Mouse (Mus musculus) gonadal fat pad, adult 2 months (tissue): ENCODE data around the gene Lpp. TPM values are rescaled to one million over a fixed set of nuclear protein-coding genes. Genes with fewer than 3 reads are reported as not detected.

Experiments used
- DNase-seq: peaks from one replicate; pipeline ENCODE4 v3.0.0-alpha.2; 2012; ENCODE audit warnings: low read depth
- polyA plus RNA-seq: library from polyadenylated mRNA; depleted of rRNA; stranded (reverse); fragments of >200 nt; gene quantifications from 2 replicates; pipeline ENCODE4 v1.2.3, GENCODE M21; 2012

The Lpp gene
- polyA plus RNA-seq, 1 experiment: 16.0 TPM

DNA sequence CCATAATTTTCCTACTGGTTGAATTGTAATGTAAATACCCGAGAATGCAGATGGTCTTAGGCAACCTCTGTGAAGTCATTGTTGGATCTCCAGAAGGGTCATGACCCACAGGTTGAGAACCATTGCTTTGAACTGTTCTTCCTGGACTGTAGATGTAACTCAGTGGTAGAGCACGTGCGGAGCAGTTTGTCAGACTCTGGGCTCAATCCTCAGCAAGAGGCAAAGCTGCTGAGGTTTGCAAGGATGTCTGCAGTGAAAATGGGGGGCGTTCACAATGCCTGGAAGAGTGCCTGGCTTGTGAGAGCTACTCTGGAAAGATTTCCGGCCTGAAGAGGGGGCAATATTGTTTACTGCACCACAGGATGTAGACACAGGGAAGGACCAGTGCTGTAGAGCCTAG lies 6.2 kb downstream of the Lpp start:
- no peak for DNase-seq

DNA sequence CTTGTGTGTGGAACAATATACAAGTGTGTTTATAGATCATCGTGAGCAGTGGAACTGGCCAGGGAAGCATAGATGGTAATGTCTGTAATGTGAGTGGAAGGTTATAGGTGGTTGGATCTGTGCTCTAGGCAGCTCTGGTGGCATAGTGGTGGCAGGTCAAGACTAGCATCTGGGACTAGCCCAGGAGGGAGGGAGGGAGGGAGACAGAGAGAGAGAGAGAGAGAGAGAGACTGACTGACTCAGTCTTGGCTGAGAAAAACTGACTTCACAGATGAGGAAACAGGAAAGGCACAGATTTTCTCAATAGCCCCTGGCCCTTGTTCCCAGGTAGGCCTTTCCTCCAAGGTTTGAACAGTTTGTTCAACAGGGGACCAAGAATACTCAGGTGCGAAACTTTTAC lies 7.5 kb downstream of the Lpp start:
- DNase-seq: no peak

DNA sequence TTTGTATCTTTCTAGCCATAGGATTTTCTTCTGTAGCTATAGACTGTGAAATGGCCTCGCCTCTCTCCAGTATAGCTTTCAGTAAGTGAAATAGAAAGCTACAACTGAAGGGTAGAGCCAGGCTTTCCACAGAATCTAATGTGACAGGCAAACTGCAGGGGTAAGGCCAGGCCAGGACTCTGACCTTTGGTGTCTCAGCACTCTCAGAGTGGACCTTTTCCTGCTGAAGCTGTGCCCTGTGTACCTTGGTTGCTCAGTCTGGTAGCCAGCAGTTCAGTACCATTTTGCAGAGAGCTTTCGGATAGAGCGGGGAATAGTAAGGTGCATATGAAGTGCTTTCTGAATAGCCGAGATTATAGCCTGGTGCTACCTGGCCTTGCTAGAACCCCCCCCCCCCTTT lies 9.5 kb downstream of the Lpp start:
- DNase-seq: no peak

DNA sequence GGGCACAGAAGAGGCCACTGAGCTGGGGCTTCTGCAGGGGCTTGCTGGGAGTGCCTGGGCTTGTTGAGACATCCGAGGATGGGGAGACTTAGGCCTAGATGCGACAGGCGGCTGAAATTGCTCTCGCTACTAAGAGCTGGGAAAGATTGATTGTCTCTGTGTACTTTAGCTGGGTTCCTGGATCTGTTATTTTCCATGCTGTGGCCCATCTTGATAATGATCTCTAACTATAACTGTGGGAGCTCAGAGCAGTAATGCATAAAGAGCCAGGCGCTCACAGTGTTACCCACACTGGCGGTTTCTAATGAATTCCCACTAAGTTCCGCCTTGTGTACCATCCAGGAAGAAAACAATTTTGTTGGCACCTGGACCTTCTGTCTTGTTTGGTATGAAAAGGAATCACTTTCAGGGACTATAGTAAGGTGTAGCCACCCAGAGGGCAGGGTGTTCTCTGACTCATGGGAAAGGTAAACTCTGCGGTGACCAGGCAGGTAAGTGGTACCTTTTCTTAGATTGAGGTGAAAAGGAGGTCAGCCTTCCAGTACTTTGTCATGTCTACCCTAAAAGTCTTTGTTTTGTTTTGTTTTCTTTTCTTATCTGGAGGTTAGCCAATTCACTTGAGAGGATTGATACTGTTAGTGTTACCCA lies 10.6 kb downstream of the Lpp start:
- no peak for DNase-seq

DNA sequence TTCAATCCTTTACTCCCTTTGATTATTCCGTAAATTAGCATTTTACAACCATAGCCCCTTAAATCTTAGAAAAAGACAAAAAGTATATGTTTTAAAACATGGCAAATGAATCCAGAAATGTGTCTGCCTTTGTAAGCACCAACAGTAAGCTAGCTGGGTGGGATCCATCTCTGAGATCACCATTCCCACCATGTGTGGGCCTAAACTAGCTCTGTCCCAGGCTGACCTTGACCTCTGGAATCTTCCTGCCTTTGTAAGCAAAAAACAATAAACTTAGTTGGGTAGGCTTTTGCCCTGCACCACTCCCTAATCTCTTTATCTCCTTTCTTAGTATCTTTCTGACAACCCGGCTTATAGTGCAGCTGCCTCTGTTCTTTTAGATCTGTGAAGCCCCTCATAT lies 13.2 kb downstream of the Lpp start:
- no peak for DNase-seq

DNA sequence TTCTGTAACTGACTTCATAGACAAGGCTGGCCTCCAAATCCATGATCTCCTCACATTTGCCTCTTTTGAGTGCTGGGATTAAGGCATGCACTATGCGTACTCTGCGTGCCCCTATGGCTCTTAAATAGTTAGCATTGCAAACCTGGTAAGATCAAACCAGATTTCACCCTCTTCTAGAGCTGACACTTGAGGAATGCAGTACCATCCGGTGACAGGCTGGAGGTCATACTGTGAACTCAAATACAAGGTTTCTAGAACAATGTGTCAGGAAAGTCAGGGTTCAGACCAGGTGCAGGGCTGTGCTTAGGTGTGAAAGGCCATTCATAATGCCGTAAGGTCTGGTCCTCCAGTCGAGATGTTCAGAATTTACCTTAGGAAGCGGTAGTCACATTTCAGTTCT lies 18.0 kb downstream of the Lpp start:
- DNase-seq: no peak

DNA sequence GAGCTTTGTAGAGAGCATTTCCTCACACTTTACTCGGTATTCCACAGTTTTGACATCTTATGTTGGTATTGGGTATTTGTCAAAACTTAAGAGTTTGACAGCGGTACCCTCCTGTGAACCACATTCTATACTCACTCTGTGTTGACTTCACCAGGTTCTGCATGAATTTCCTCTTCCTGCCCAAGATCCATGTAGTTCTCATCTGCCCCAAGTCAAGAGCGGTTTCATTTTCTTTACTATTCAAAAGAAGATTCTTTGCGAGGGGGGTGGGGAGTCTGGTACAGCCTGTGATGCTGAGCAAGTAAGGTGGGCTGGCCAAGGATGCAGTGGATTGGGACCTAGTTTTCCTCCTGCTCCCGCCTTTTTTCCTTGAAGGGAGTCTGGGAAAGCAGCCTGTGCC lies 18.9 kb downstream of the Lpp start:
- no peak for DNase-seq

DNA sequence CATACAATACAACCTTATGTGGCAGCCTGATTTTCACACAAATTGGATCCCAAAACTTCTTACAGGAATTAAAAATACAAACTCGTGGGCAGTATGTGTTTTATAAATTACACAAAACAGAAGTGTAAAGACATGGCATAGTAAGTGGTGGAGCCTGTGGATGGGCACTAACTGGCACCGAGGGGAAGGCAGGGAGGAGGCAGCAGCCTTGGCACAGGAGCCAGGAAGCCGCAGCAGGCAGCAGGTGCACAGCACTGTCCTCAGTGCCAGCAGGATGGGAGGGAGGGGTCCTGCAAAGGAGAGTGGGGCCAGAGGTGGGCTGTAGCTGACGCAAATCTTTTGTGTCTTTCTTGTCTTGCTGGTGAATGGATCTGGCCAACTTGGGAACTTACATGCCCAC lies 19.8 kb downstream of the Lpp start:
- DNase-seq: no peak

DNA sequence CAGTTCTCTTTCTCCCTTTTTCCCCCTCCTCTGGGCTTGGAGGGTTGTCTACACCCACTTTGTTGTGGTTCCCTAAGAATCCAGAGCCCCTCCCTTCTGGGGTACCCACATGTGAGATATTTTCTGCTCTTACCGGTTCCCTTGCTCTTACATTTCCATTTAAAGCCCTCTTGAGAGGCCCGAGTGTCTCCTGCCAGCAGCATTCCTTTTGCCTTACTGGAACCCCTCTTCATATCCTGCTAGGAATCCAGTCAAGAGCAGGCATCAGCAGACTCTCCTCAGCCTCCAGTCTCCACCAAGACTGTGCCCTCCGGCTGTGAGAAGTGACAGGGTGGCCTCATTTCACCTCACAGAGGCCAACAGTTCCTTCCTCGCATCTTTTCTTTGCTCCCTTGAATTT lies 24.7 kb downstream of the Lpp start:
- DNase-seq: no peak

DNA sequence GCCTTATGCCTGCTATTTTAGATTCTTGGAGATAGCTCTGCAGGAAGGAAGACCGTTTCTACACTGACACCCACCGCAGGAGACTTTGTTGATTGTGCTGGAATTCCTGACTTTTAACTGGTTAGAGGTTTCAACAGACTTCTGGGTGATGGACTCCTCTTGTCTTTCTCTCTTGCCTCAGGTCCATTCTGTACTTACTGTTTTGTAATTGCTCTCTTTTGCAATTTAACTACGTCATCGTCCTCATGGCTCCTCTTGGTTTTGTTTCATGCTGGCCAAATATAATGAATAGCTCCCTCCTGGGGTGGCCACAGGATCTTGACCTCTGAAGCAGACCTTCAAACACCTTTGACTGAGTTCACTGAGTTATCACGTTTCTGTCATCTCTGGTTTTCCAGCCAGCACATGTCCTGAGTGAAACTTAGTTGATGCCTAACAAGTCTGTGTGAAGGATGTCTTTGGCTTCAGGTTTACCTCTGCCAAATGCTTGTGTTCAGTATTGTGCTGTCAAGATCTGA lies 27.4 kb downstream of the Lpp start:
- peak; percentile 98 for DNase-seq

DNA sequence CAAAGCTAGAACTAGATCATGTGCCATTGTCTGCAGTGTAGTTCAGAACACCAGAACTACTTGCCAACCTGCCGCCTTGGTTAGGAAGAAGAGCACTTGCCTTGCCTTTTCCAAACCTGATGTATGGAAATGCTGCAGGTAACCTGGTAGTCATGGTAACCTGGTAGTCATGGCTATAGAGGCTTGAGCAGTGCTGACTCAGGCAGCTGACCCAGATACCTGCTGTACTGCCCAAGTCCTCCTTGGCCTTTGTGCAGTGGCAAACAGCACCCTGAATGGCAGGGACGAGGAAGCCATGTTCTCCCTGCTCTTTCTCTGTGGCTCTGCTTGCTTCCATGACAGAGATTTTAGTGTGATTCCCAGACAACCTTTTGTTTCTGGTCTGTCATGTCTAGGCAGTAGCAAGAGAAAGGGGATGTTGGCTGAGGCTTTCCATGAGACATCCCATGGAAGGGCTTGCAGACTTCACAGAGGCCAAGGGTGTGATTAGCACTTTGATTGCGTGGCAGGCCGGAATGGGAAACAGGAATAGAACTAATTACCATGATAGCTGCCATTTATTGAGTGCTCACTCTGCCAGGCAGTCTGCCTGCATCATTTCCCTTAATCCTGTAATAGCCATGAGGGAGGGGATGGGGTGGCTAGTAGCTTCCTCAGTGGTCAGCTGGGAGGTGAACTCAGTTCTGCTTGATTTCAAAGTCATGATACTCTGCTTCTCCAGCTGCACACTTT lies 28.5 kb downstream of the Lpp start:
- no peak for DNase-seq

DNA sequence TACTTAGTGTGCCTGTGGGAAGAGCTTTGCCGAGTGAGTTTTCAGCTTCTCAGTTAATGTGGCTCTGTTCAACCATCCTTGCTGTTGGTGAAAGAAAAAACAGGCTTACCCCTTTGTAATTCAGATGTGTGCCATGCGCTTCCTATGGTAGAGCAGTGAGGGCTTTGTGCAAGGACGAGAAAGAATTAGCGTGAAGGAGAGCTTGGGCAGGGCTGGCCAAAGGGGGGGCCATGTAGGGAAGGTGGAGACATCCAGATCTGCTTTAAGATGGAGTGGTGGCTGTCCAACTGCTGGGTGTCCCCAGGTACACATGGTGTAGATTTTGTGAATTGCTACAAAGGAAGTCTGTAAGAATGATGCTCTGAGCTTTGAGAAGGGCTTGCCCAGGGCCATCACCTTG lies 29.9 kb downstream of the Lpp start:
- no peak for DNase-seq

DNA sequence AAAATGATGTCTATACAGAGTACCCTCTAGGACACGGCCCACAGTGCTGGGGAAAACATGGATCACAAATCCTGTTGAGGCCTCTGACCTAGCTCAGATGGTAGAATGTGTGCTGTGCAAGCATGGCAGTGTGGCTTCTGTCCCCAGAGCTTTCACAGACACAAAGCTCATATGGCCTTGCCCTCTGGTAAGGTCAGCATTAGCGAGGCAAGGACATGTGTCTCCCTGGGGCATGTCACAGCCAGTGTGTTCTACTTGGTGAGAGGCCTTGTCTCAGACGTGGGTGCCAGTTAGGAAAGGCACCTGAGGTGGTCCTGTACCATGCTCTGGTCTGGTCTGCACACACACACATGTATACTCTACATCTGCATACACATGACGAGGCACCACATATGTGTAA lies 30.4 kb downstream of the Lpp start:
- no peak for DNase-seq

DNA sequence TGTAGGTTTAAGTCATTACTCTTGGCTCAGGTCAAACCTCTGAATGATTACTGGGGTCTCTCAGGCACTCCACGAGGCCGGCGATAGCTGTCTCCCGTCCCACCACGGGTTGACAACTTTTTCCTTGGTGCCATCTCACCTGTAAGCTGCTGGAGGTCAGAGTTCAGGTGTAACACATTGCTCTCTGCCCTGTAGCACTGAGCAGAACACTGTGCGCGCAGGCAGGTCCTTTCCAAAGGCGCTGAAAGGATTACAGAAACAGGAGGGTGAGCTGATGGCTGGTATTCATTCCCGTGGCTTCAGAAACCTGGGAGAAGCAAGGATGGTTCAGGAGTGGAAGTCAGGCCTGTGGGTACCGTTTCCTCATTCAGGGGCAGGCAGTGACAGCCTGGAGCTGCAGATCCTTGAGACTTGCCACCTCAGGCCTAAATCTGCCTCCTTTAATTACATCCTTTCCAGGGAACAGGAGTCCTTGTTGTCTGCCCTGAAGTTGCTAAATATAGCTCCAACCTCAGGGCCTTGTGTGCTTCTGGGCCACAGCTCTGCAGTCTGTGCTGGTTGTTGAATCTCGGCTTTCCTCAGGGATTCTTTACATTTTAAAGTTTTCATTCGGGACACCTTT lies 31.2 kb downstream of the Lpp start:
- no peak for DNase-seq

DNA sequence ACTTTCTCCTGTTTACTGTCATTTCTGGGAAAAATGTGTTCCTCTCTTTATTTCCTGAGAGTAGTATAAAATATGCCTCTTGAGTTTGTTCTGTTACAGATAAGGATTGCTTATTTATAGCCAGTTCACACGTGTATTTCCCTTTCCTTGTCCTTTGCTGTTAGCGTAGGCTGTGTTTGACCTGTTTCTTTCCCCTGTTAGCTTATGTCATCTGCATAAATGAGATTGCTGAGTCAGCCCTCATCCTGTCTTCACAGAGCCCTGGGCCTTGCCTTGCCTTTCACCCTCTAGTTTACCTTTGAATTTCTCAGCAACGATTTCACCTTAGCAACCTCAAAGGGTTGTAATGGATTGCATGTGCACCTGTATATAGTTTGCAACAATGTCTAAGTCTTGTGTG lies 32.5 kb downstream of the Lpp start:
- DNase-seq: no peak

DNA sequence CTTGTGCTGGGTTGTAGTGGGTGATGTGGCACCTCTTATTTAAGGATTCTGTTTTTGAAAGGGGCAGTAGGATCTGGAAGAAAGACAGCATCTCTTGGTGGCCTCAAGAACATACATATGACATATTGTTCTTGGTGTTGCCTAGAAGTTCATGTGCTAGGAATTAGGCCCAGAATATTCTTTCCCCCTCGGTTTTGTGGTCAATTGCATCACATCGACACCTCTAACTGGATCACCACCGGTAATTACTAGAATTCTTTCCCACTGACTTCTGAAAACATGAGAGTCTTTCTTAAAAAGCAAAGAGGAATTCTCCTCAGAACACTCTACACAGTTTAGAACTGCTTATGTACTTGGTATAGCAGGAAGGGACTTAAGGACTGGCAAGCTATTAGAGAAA lies 34.3 kb downstream of the Lpp start:
- DNase-seq: no peak

DNA sequence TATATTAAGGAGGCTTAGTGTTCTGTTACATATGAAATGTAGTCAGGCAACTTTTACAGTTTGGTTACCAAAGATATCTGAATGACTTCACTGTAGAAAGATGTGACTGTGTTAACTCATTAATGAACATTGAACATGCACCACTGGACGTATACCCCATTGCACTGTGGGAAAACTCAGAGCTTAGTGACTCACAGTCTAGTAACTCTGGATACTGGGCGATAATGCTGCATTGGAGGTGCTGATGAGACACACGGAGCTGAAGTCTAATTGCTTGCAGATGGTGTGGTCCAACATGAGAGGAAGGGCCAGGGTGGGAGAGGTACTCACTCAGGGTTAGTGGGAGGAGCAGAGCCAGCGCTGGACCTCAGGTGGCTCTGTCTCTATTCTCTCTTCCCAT lies 34.7 kb downstream of the Lpp start:
- DNase-seq: no peak

DNA sequence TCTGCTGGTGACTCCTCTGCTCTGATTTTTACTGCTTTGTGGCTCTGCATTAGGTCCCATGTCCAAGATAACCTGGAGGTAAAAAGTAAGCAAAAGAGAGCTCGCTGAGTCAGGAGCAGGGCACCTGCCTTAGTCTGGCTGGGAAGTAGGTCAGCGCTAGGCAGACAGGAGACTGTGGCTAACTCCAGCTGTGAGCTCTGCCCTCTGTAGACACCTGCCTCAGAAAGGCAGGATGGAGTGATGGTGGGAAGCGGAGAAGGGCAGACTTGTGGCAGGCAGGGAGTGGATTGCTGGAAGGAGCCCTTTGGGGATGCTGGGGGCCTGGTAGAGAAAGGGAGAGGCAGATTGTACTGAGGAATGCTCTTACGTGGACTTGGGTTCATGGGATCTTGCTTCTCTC lies 35.4 kb downstream of the Lpp start:
- DNase-seq: no peak

DNA sequence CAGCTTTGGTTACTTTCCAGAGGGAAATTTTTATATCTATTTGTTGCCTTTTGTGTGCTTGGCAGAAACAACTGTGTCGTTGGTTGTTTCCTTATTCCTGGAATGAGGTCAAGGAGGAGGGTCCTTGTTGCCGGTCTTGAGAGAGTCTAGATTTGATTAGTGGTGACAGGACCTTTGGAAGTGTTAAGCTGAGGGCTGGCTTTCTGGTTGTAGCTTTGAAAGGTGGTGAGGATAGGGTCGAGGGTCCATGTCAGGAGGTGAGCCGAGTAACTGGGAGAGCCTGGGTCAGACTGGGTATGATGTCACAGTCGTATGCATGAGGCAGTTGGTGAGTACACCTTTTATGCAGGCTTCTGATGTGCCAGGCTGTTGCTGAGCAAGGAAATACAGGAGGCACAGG lies 36.4 kb downstream of the Lpp start:
- no peak for DNase-seq

DNA sequence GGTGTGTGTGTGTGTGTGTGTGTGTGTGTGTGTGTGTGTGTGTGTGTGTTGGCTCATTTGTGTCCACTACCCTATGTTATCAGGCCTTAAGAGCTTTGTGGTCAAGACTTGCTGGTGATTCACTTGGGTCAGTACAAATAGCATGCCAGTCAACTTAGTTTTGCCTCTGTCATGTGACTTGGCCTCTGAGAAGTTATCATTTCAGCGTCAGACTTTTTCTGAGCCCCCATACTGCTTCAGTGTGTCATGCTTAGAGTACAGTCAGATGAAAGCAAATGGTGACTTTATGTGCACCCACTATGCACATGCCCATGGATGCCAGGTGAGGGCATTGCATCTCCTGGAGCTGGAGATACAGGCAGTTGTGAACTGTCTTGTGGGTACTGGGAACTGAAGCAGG lies 38.5 kb downstream of the Lpp start:
- DNase-seq: no peak

DNA sequence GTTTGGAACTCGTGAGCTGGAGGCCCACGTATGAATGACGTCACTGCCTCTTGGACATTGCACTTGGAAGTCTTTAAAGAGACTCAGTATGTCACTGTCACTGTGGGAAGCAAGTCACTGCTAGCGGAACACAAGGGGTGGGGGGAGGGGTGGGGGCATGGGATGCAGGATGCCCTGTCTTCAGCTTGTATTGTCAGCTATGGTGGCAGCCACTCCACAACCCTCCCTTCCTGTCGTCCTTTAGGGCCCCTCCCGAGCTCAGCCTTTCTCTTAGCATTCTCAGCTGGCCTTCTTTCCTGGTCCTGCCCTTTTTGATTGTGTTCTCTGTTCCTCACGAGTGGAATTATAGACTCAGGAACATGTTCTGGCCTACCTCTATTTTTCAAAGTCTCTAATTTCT lies 40.3 kb downstream of the Lpp start:
- DNase-seq: no peak

DNA sequence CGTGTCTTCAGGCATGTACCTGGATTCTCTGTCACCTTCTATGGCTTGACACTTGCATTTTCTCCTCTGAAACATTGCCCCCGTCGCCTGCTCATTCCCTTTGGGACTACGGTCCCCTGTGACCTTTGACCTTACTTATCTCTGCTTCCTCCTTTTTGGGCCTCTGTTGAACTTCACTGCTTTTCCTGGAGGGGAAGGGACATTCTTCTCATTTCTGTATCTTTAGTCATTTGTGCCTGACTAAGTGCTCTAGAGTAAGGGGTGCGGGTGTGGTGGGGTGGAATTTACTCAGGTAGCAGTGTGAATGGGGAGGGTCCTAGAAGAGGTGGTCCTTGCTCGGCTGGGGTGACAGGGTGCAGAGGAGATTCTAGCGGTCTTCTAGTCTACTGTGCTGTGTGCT lies 40.7 kb downstream of the Lpp start:
- no peak for DNase-seq

DNA sequence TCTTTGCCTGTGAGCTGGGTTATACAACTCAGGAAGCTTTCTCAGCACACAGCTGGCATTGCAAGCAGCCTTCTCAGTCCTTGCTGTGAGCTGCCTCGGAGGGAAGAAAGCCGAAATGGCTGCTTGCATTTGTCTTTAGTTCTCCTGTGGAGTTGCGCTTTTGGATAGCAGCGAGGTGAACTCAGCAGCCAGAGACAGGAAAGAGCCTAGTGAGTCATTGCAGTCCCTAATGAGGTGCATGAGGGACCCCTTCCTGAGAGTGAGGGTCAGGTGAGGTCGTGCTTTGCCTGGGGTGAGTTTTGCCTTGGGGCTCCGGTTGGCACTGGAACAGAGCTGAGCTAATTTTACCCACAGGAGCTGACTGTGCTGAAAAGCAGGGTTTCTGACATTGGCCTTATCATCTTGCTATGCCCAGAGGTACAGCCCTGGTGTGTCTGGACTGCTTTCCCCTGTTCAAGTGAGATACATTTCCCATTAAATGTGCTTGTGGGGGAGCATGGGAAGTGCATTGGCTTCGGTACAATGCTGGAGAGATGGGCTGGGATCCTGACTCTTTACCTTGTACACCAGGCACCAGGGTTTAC lies 41.3 kb downstream of the Lpp start:
- DNase-seq: no peak
